Mouse (Mus musculus) liver, embryonic 13.5 days (tissue): ENCODE measurements around the gene 4930470P17Rik. TPM values are rescaled to one million over a fixed set of nuclear protein-coding genes. Genes with fewer than 3 reads are reported as not detected.
"Not testable (repeated sequence)": the region's sequence is repeated elsewhere in the genome, so short reads cannot be mapped to it uniquely, and the experiment has no call there.

ENCODE experiments used
- ATAC-seq: fragments of 200-750 bp; cut with Nextera tagmentation; 2 replicates; pipeline ENCODE4 v1.8.0; 2017; ENCODE audit warnings: low read depth, mild to moderate bottlenecking, moderate number of reproducible peaks, moderate library complexity
- DNase-seq: peaks from one replicate; pipeline ENCODE4 v3.0.0; 2022
- H3K27ac ChIP-seq: fragments of 300-500 bp; sonication (generic); 2 replicates; pipeline ENCODE4 v1.5.1; 2015; ENCODE audit warnings: moderate library complexity, mild to moderate bottlenecking, inconsistent platforms
- H3K27me3 ChIP-seq: fragments of 300-500 bp; sonication (generic); 2 replicates; pipeline ENCODE4 v1.6.1; 2015; ENCODE audit warnings: mild to moderate bottlenecking, inconsistent platforms
- H3K36me3 ChIP-seq: fragments of 300-500 bp; sonication (generic); 2 replicates; pipeline ENCODE4 v1.6.1; 2015; ENCODE audit warnings: mild to moderate bottlenecking, inconsistent platforms
- H3K4me1 ChIP-seq: fragments of 300-500 bp; sonication (generic); replicated peaks from 2 replicates; pipeline ENCODE4 v1.6.1; 2015; ENCODE audit warnings: inconsistent platforms
- H3K4me2 ChIP-seq: fragments of 300-500 bp; sonication (generic); 2 replicates; pipeline ENCODE4 v1.6.1; 2015; ENCODE audit warnings: inconsistent platforms, mild to moderate bottlenecking, moderate library complexity
- H3K4me3 ChIP-seq: fragments of 300-500 bp; sonication (generic); replicated peaks from 2 replicates; pipeline ENCODE4 v1.5.1; 2015; ENCODE audit warnings: mild to moderate bottlenecking, inconsistent platforms
- H3K9ac ChIP-seq: fragments of 300-500 bp; sonication (generic); 2 replicates; pipeline ENCODE4 v1.6.1; 2015; ENCODE audit warnings: mild to moderate bottlenecking, inconsistent platforms
- H3K9me3 ChIP-seq: fragments of 300-500 bp; sonication (generic); replicated peaks from 2 replicates; pipeline ENCODE4 v1.6.1; 2016; ENCODE audit warnings: inconsistent platforms
- WGBS: fragments of 180-500 bp; shearing (Covaris S2); methylation state at CpG from one replicate; pipeline ENCODE4 v1.1.7; 2015; ENCODE audit not compliant: insufficient replicate concordance; 5-methylcytosine and 5-hydroxymethylcytosine counted together
- polyA plus RNA-seq: library from polyadenylated mRNA; unstranded; fragments of >200 nt; fragmentation: Nextera tagmentation; extraction: Ambion mirVana; gene quantifications from 2 replicates; pipeline ENCODE4 v1.2.1, GENCODE M21; 2015

4930470P17Rik gene
- polyA plus RNA-seq, result not detected in 2 replicates

GRCm38 (mm10) chr2:170601917-170602316 lies at the start of gene 4930470P17Rik:
TSS of gene 4930470P17Rik (minus strand) at chr2:170602017.
- Histone ChIP-seq H3K4me2 (no peak within 1 kb of the TSS), H3K36me3 (no peaks in the 10 kb centered on the region), H3K27ac (no peak within 1 kb of the TSS), H3K27me3 (no peaks in the 10 kb centered on the region), H3K4me1 (no peaks in the 10 kb centered on the region), H3K4me3 (no peak within 1 kb of the TSS), H3K9me3 (0 out of 2 replicates have a peak, but pooled peaks cover 13% of the 10 kb centered on the region), H3K9ac (no peak within 1 kb of the TSS)
- 73% methylated on average over 9 of the region's 9 CpGs for WGBS
- DNase-seq (no peak), ATAC-seq (no peak)

- Histone ChIP-seq H3K36me3 (no peaks in the 10 kb centered on the region), H3K4me2 (no peak overlapping the region), H3K9ac (no peak overlapping the region), H3K27ac (no peak overlapping the region), H3K9me3 (peaks cover 8% of the 10 kb centered on the region), H3K4me1 (no peaks in the 10 kb centered on the region), H3K27me3 (no peaks in the 10 kb centered on the region), H3K4me3 (no peak overlapping the region)
- ATAC-seq (no peak), DNase-seq (no peak)
- 60% methylated on average over 1 of the region's 1 CpGs for WGBS
These were observed 49.7 kb upstream of the 4930470P17Rik start for GRCm38 (mm10) chr2:170651483-170651882.

GRCm38 (mm10) chr2:170648542-170648941 lies 46.7 kb upstream of the 4930470P17Rik start:
- no peak overlapping the region for H3K4me3 ChIP-seq
- no peak overlapping the region for H3K4me2 ChIP-seq
- no peaks in the 10 kb centered on the region for H3K4me1 ChIP-seq
- no peak for ATAC-seq
- no peaks in the 10 kb centered on the region for H3K36me3 ChIP-seq
- H3K9me3 ChIP-seq, result peaks cover 8% of the 10 kb centered on the region
- no peak for DNase-seq
- no peak overlapping the region for H3K9ac ChIP-seq
- no peaks in the 10 kb centered on the region for H3K27me3 ChIP-seq
- WGBS, result 74% methylated on average over 11 of the region's 11 CpGs
- no peak overlapping the region for H3K27ac ChIP-seq

- Histone ChIP-seq H3K4me1 (no peaks in the 10 kb centered on the region), H3K36me3 (no peaks in the 10 kb centered on the region), H3K9me3 (peaks cover 8% of the 10 kb centered on the region), H3K4me3 (no peak overlapping the region), H3K4me2 (no peak overlapping the region), H3K9ac (no peak overlapping the region), H3K27ac (no peak overlapping the region), H3K27me3 (no peaks in the 10 kb centered on the region)
- DNase-seq, result no peak
- WGBS, result 75% methylated on average over 6 of the region's 6 CpGs
- ATAC-seq, result no peak
These were observed 44.4 kb upstream of the 4930470P17Rik start for GRCm38 (mm10) chr2:170646201-170646600.

- H3K4me1 ChIP-seq, result no peaks in the 10 kb centered on the region
These were observed 40.6 kb upstream of the 4930470P17Rik start for GRCm38 (mm10) chr2:170642338-170642806.

GRCm38 (mm10) chr2:170640281-170640680 lies 38.5 kb upstream of the 4930470P17Rik start:
- no peaks in the 10 kb centered on the region for H3K9me3 ChIP-seq
- H3K27me3 ChIP-seq, result no peaks in the 10 kb centered on the region
- H3K4me3 ChIP-seq, result no peak overlapping the region
- H3K4me1 ChIP-seq, result no peaks in the 10 kb centered on the region
- 82% methylated on average over 11 of the region's 11 CpGs for WGBS
- no peak for ATAC-seq
- H3K27ac ChIP-seq, result no peak overlapping the region
- no peaks in the 10 kb centered on the region for H3K36me3 ChIP-seq
- no peak overlapping the region for H3K9ac ChIP-seq
- no peak for DNase-seq
- H3K4me2 ChIP-seq, result no peak overlapping the region

More at GRCm38 (mm10) chr2:170642338-170642806, 40.6 kb upstream of the 4930470P17Rik start:
- Histone ChIP-seq H3K4me3 (no peak overlapping the region), H3K9ac (no peak overlapping the region), H3K9me3 (no peaks in the 10 kb centered on the region; the same call in 1 of the 2 replicates), H3K36me3 (no peaks in the 10 kb centered on the region), H3K27ac (no peak overlapping the region), H3K4me2 (no peak overlapping the region), H3K27me3 (no peaks in the 10 kb centered on the region)
- ATAC-seq (no peak), DNase-seq (no peak)
- WGBS, result 47% methylated on average over 4 of the region's 4 CpGs

- Histone ChIP-seq H3K27ac (no peak overlapping the region), H3K4me3 (no peak overlapping the region), H3K36me3 (no peaks in the 10 kb centered on the region), H3K9me3 (no peaks in the 10 kb centered on the region), H3K4me1 (no peaks in the 10 kb centered on the region), H3K27me3 (no peaks in the 10 kb centered on the region), H3K9ac (no peak overlapping the region), H3K4me2 (no peak overlapping the region)
- WGBS, result 55% methylated on average over 8 of the region's 8 CpGs
- ATAC-seq (no peak), DNase-seq (no peak)
These were observed 36.9 kb upstream of the 4930470P17Rik start for GRCm38 (mm10) chr2:170638746-170639145.

- no peaks in the 10 kb centered on the region for H3K36me3 ChIP-seq
- DNase-seq (no peak), ATAC-seq (no peak)
- H3K9me3 ChIP-seq, result peaks cover 12% of the 10 kb centered on the region; the same call in 1 of the 2 replicates
- no peaks in the 10 kb centered on the region for H3K27me3 ChIP-seq
- no peak overlapping the region for H3K4me2 ChIP-seq
- no peak overlapping the region for H3K27ac ChIP-seq
- WGBS, result 79% methylated on average over 2 of the region's 2 CpGs
- H3K9ac ChIP-seq, result no peak overlapping the region
- no peaks in the 10 kb centered on the region for H3K4me1 ChIP-seq
- H3K4me3 ChIP-seq, result no peak overlapping the region
These were observed 31.3 kb upstream of the 4930470P17Rik start for GRCm38 (mm10) chr2:170632998-170633622.

GRCm38 (mm10) chr2:170632386-170632785 lies 30.6 kb upstream of the 4930470P17Rik start:
- H3K4me2 ChIP-seq, result no peak overlapping the region
- no peak overlapping the region for H3K27ac ChIP-seq
- ATAC-seq (no peak), DNase-seq (no peak)
- H3K36me3 ChIP-seq, result no peaks in the 10 kb centered on the region
- H3K9ac ChIP-seq, result no peak overlapping the region
- H3K27me3 ChIP-seq, result no peaks in the 10 kb centered on the region
- no peak overlapping the region for H3K4me3 ChIP-seq
- H3K9me3 ChIP-seq, result peaks cover 12% of the 10 kb centered on the region; the same call in 1 of the 2 replicates
- H3K4me1 ChIP-seq, result no peaks in the 10 kb centered on the region

GRCm38 (mm10) chr2:170631375-170631774 lies 29.6 kb upstream of the 4930470P17Rik start:
- 46% methylated on average over 1 of the region's 1 CpGs for WGBS
- Histone ChIP-seq H3K4me3 (no peak overlapping the region), H3K4me1 (no peaks in the 10 kb centered on the region), H3K4me2 (no peak overlapping the region), H3K9ac (no peak overlapping the region), H3K9me3 (peaks cover 12% of the 10 kb centered on the region; the same call in 1 of the 2 replicates), H3K27ac (no peak overlapping the region), H3K36me3 (no peaks in the 10 kb centered on the region), H3K27me3 (no peaks in the 10 kb centered on the region)
- no peak for ATAC-seq
- no peak for DNase-seq

- no peak for DNase-seq
- H3K9me3 ChIP-seq, result peaks cover 12% of the 10 kb centered on the region; the same call in 1 of the 2 replicates
- no peak overlapping the region for H3K4me2 ChIP-seq
- 73% methylated on average over 11 of the region's 11 CpGs for WGBS
- no peak for ATAC-seq
- no peaks in the 10 kb centered on the region for H3K36me3 ChIP-seq
- no peak overlapping the region for H3K27ac ChIP-seq
- no peaks in the 10 kb centered on the region for H3K27me3 ChIP-seq
- no peaks in the 10 kb centered on the region for H3K4me1 ChIP-seq
- H3K9ac ChIP-seq, result no peak overlapping the region
- no peak overlapping the region for H3K4me3 ChIP-seq
These were observed 28.7 kb upstream of the 4930470P17Rik start for GRCm38 (mm10) chr2:170630553-170630952.

- H3K27ac ChIP-seq, H3K9ac ChIP-seq, H3K4me1 ChIP-seq, H3K4me3 ChIP-seq, ATAC-seq, DNase-seq, H3K36me3 ChIP-seq, H3K4me2 ChIP-seq, H3K27me3 ChIP-seq, H3K9me3 ChIP-seq: not testable (repeated sequence)
- 71% methylated on average over 11 of the region's 11 CpGs for WGBS
These were observed 26.2 kb upstream of the 4930470P17Rik start for GRCm38 (mm10) chr2:170627991-170628390.
